Mouse (Mus musculus) stomach, embryonic 15.5 days (tissue): ENCODE results near the gene Ankrd50. TPM values are rescaled to one million over a fixed set of nuclear protein-coding genes. Genes with fewer than 3 reads are reported as not detected.

Experiments
- ATAC-seq: fragments of 200-750 bp; cut with Nextera tagmentation; 2 replicates; pipeline ENCODE4 v1.8.0; 2017; ENCODE audit warnings: low read depth, moderate number of reproducible peaks, moderate TSS enrichment; ENCODE audit not compliant: insufficient read depth, low FRiP score
- H3K27ac ChIP-seq: fragments of 300-500 bp; sonication (generic); 2 replicates; pipeline ENCODE4 v1.5.1; 2015; ENCODE audit warnings: mild to moderate bottlenecking, inconsistent platforms
- H3K27me3 ChIP-seq: fragments of 300-500 bp; sonication (generic); replicated peaks from 2 replicates; pipeline ENCODE4 v1.6.1; 2015; ENCODE audit warnings: inconsistent platforms
- H3K36me3 ChIP-seq: fragments of 300-500 bp; sonication (generic); 2 replicates; pipeline ENCODE4 v1.6.1; 2015; ENCODE audit warnings: inconsistent platforms
- H3K4me1 ChIP-seq: fragments of 300-500 bp; sonication (generic); 2 replicates; pipeline ENCODE4 v1.6.1; 2015; ENCODE audit warnings: inconsistent platforms
- H3K4me2 ChIP-seq: fragments of 300-500 bp; sonication (generic); 2 replicates; pipeline ENCODE4 v1.6.1; 2015; ENCODE audit warnings: mild to moderate bottlenecking, inconsistent platforms
- H3K4me3 ChIP-seq: fragments of 300-500 bp; sonication (generic); replicated peaks from 2 replicates; pipeline ENCODE4 v1.5.1; 2015; ENCODE audit warnings: inconsistent platforms
- H3K9ac ChIP-seq: fragments of 300-500 bp; sonication (generic); 2 replicates; pipeline ENCODE4 v1.6.1; 2015; ENCODE audit warnings: inconsistent platforms
- H3K9me3 ChIP-seq: fragments of 300-500 bp; sonication (generic); 2 replicates; pipeline ENCODE4 v1.6.1; 2016; ENCODE audit warnings: inconsistent platforms
- WGBS: fragments of 180-500 bp; shearing (Covaris S2); methylation state at CpG from one replicate; pipeline ENCODE4 v1.1.7; 2015; 5-methylcytosine and 5-hydroxymethylcytosine counted together
- polyA plus RNA-seq: library from polyadenylated mRNA; unstranded; fragments of >200 nt; fragmentation: Nextera tagmentation; extraction: Ambion mirVana; gene quantifications from 2 replicates; pipeline ENCODE4 v1.2.1, GENCODE M21; 2015

The Ankrd50 gene
- polyA plus RNA-seq, 1 experiment from 2014 or later, result 19.4 TPM

DNA sequence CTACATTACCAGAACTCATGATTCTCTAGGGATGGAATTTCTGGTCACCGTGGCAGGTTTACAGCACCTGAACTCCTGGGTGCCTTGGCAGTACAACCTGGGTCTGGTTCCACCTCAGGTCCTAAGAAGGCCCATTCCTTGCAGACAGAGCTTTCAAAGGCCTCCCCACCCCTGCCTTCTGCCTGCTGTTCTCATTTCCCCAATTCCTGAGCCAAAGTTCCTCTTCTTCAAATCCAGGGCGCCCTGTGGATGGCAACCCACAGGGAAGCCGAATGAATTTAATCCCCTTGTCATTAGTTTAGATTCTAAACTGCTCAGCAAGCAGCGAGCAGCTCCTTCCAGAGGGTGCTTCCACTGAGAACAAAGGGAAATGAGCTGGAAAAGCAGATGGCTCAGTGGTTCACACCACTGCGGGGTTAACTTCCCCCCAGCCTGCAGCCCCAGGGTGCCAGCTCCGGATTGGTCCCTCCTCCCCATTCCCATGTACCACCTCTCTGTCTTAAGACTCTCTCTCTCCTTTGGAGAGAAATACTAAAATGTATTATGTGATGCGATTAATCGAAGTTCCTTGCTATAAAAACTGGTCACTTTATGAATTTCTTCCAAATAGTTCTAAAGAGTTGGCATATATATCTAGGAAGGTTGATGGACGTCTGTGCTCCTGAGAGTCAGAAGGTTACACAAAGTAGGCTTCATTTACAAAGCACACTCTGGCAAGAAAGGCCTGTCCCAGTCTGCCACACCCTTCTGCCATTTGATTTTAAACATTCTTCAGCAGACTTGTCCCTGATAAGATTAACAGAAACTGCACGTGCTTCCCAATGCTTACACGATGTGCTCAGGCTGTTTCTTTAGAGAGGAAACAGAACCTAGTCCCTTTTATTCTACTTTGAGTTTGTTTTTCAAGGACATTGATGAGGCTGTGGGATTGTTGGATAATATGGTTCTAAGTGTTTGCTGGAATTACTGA, 50.9 kb downstream of the Ankrd50 start:
- Histone ChIP-seq H3K4me2 (no peak overlapping the region), H3K36me3 (no peaks in the 10 kb centered on the region), H3K27me3 (no peaks in the 10 kb centered on the region), H3K9me3 (no peaks in the 10 kb centered on the region), H3K4me1 (peaks cover 3% of the 10 kb centered on the region; the same call in 1 of the 2 replicates), H3K27ac (peak overlapping the region; percentile 48; the same call in 1 of the 2 replicates), H3K9ac (no peak overlapping the region), H3K4me3 (no peak overlapping the region)
- 29% methylated on average over 11 of the region's 11 CpGs for WGBS
- ATAC-seq, result peak; percentile 73

DNA sequence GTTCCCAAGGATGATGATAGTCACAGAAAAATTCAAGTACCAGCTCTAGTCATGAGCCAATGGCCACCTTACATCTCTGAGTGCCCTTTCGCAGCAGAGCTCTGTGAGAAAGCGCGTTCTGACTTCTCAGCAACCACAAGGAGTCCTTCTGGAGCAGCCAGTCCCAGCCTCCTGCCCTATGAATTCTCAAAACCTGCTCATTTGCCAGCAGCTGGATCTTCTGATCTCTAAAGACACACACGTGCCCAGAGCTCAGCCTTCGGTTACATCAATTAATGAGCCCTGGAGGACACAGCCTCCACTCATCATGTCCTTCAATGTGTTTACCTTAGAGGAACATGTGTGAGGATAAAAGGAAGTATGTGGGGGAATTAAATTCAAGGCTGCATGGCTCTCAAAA, 53.2 kb downstream of the Ankrd50 start:
- Histone ChIP-seq H3K9me3 (no peaks in the 10 kb centered on the region), H3K9ac (no peak overlapping the region), H3K4me2 (no peak overlapping the region), H3K4me3 (no peak overlapping the region), H3K4me1 (peaks cover 3% of the 10 kb centered on the region; the same call in 1 of the 2 replicates), H3K27me3 (no peaks in the 10 kb centered on the region), H3K36me3 (no peaks in the 10 kb centered on the region), H3K27ac (no peak overlapping the region)
- no peak for ATAC-seq
- WGBS, result 67% methylated on average over 5 of the region's 5 CpGs

DNA sequence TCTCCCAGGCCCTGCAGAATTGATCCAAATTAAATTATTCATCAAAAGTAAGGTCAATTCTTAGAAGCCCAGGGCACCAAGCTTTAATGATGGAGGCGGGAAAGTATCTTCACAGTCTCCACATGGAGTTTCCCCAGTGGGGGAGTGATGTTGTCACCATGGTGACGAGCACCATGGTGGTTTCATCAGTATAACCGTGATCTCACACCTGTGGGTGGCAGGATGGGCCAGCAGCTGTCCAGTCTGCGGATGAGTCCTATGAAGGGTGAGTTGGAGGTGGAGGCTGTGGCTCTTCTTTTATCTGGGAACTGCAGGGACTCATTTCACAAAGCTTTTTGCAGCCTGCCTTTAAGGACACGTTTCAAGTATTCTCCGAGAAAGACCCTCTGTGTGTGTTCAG, 53.6 kb downstream of the Ankrd50 start:
- Histone ChIP-seq H3K4me1 (peaks cover 3% of the 10 kb centered on the region; the same call in 1 of the 2 replicates), H3K9ac (no peak overlapping the region), H3K27me3 (no peaks in the 10 kb centered on the region), H3K4me3 (no peak overlapping the region), H3K9me3 (no peaks in the 10 kb centered on the region), H3K4me2 (no peak overlapping the region), H3K36me3 (no peaks in the 10 kb centered on the region), H3K27ac (no peak overlapping the region)
- WGBS, result 81% methylated on average over 6 of the region's 6 CpGs
- ATAC-seq, result no peak

DNA sequence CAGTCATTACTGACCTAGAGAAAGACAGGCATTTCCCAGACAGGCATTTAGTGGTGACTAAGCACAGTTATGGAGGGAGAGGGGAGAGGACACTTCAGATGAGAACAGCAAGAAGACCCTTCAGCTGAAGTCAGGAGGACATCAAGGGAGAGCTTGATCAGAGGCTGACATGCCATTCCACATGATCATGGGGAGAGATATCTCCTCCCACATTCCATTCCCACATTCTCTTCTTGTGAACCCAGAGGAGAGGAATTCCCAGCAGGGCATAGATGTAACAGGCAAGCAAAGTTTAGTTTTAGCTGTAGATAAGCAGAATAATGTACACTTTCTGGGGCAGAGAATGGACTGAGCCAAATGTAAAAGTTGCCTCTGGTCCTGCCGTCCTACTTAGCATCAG, 57.4 kb downstream of the Ankrd50 start:
- H3K9me3 ChIP-seq, result no peaks in the 10 kb centered on the region
- ATAC-seq, result no peak
- no peak overlapping the region for H3K4me2 ChIP-seq
- 69% methylated on average over 1 of the region's 1 CpGs for WGBS
- no peaks in the 10 kb centered on the region for H3K36me3 ChIP-seq
- no peak overlapping the region for H3K9ac ChIP-seq
- no peak overlapping the region for H3K4me3 ChIP-seq
- H3K4me1 ChIP-seq, result no peaks in the 10 kb centered on the region
- no peaks in the 10 kb centered on the region for H3K27me3 ChIP-seq
- no peak overlapping the region for H3K27ac ChIP-seq

DNA sequence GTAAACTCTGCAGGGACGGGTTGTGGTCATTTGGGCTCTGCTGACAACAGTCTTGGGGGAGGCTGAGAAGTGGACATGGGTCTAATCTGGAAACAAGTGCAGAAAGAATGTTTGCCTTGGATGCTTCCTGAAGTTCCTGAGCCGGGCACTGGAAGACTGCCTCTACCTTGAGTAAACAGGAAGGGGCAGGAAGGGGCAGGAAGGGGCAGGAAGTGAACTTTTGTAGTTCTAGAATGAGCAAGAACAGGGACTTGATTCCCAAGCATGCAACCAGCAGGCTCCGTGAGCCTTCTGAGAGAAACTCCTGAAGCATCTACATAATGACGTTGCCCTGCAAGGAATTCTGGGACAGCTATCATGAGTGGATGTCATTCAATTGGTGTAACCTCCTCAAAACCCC, 60.7 kb downstream of the Ankrd50 start:
- H3K27ac ChIP-seq, result no peak overlapping the region
- H3K27me3 ChIP-seq, result no peaks in the 10 kb centered on the region
- no peaks in the 10 kb centered on the region for H3K36me3 ChIP-seq
- no peaks in the 10 kb centered on the region for H3K4me1 ChIP-seq
- no peak for ATAC-seq
- no peak overlapping the region for H3K4me3 ChIP-seq
- no peak overlapping the region for H3K9ac ChIP-seq
- WGBS, result 70% methylated on average over 4 of the region's 4 CpGs
- H3K4me2 ChIP-seq, result no peak overlapping the region
- no peaks in the 10 kb centered on the region for H3K9me3 ChIP-seq

DNA sequence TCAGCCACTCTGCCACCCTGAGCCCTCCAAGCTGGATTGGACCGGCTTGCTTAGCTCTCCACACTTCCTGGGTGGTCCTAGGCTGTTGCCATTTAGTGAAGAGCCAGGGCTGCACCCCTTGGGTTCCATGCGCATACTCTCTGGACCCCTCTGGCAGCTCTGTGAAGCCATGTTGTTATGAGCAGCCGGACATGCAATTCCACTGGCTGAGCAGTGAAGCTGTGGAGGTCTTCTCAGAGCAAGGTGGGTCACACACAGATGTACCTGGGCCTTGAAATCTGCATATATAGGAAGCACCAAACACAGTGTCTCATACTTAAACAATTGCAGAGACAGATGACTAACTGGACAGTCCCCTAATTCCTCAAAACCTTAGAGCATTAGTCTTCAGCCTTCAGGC, 64.7 kb downstream of the Ankrd50 start:
- H3K4me3 ChIP-seq, result no peak overlapping the region
- H3K9ac ChIP-seq, result no peak overlapping the region
- no peaks in the 10 kb centered on the region for H3K27me3 ChIP-seq
- no peaks in the 10 kb centered on the region for H3K4me1 ChIP-seq
- WGBS, result 84% methylated on average over 3 of the region's 3 CpGs
- no peaks in the 10 kb centered on the region for H3K36me3 ChIP-seq
- H3K27ac ChIP-seq, result no peak overlapping the region
- H3K9me3 ChIP-seq, result no peaks in the 10 kb centered on the region
- H3K4me2 ChIP-seq, result no peak overlapping the region
- no peak for ATAC-seq

DNA sequence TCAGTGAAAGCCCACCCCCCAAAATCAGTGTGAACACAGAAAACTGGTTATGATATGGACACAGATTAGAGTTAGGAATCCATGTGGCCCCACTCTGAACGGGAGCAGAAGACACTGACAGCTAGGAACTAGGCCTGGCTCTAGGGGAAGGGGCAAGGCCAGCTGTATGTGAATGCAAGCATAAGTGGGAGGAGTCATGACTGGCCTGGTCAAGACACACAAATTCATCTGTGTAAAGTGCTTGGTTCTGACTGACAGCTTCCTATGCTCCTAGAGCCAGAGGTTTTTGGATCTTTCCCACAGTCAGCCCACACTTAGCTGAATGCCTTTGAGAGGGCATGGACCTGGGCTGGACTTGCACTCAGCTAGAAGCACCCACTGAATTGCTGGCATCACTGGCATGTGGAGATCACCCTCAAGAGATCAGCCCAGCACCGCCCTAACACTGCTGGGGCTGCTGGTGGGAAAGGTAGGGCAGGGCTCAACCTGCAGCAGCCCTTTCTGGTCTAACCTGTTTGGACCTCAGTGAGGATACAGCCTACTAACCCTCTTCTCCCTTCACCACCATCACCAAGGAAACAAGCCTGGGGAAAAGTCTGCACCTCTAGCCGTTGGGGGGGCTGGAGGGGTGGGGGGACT, 69.2 kb downstream of the Ankrd50 start:
- 62% methylated on average over 3 of the region's 3 CpGs for WGBS
- Histone ChIP-seq H3K27ac (0 out of 2 replicates have a peak overlapping the region, but pooled peaks have one; percentile 1), H3K4me2 (no peak overlapping the region), H3K9ac (no peak overlapping the region), H3K9me3 (no peaks in the 10 kb centered on the region), H3K27me3 (no peaks in the 10 kb centered on the region), H3K4me1 (no peaks in the 10 kb centered on the region), H3K36me3 (no peaks in the 10 kb centered on the region), H3K4me3 (no peak overlapping the region)
- peak; percentile 79 for ATAC-seq
